Mouse (Mus musculus) liver, adult (tissue): Measurements from ENCODE around the gene Cenpq.

ENCODE experiments used
- GATA4 ChIP-seq: IDR thresholded peaks from 2 replicates; pipeline ENCODE4 v1.6.1; 2014; ENCODE audit warnings: mild to moderate bottlenecking, low read length; ENCODE audit not compliant: insufficient replicate concordance

Gene Cenpq

DNA sequence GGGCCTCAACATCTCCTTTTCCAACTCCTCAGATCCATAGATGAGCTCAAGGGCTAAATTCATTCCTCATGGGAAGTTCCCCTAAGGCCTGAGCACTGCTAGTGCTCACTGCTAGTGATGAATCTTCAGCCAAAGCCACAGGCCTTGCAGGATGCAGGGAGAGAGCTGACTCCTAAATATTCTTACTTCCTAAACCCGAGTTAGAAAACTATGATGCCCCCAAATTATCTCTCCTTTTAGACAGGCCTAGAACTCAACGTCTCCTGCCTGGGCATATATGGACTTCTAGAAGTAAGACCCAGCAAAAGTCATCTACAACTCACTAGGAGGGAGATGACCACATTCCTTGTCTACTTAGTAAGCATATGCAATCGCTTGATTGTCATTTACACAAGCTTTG lies 57.1 kb downstream of the Cenpq start:
- TF ChIP-seq GATA4: no peak

DNA sequence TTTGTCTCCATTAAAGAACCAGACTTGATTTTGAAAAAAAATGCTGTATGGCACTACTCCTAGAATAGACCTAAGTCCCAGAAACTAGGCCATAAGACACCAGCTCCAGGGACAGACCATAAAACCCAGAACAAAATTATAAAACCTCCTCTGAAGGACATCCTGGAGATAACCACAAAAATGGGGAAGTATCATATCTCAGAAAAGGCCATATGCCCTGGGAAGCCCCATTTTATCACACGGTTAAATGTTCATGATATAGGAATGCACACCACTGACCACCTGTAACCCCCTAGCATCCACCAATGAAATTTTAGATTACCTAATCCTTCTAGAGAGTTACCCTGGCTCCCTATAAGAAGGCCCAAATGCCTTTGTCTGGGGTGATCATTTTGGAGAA lies 59.3 kb downstream of the Cenpq start:
- no peak for TF ChIP-seq GATA4

DNA sequence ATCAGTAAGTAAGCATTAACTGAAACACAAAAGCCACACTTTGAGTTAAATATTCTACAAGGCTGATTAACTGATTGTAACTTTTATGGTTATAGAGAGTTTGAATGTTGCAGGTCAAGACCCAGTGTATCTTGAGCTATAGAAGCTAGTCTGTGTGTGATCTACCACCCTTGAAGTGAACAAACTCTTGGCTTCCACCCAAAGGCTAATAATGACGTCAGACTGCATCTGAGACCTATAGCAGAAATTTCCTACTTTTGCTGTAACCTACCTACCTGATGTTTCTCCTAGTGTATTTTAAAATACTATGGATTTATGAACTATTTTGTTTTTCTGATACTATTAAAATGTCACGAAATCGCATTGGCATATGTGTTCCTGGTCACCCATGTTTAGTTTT lies 60.1 kb downstream of the Cenpq start:
- no peak for TF ChIP-seq GATA4

DNA sequence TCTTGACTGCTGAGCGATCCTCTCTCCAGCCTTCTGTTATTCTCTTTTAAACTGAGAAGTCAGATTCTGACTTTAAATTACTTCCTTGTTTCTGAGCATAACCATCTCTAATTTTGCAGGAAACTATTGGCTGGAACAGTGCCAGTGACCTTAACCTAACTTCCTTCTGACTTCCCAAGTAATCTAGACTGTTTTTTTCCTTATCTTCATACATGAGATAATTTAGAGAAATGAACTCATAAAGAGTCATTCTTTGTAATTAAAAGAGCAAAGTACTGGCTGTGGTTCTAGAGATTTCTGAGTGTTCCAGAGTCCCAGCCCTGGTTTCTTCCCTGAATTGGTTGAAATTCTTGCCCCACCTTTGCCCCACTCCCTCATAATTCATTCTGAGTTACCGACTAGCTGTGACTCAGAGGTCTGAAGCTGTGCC lies 61.2 kb downstream of the Cenpq start:
- TF ChIP-seq GATA4: no peak
